Mouse (Mus musculus) lung, postnatal 0 days (tissue): Measurements from ENCODE around the gene Rtn4rl1. TPM values are rescaled to one million over a fixed set of nuclear protein-coding genes. Genes with fewer than 3 reads are reported as not detected.

Experiments used
- ATAC-seq: fragments of 200-750 bp; cut with Nextera tagmentation; 2 replicates; pipeline ENCODE4 v1.8.0; 2017; ENCODE audit warnings: moderate library complexity
- DNase-seq: peaks from one replicate; pipeline ENCODE4 v3.0.0-alpha.2; 2016; ENCODE audit warnings: low spot score
- H3K27ac ChIP-seq: fragments of 300-500 bp; sonication (generic); 2 replicates; pipeline ENCODE4 v1.5.1; 2014; ENCODE audit warnings: antibody characterized with exemption, mild to moderate bottlenecking, low read length, mixed read lengths
- H3K27me3 ChIP-seq: fragments of 300-500 bp; sonication (generic); replicated peaks from 2 replicates; pipeline ENCODE4 v1.6.1; 2014; ENCODE audit warnings: low read length, mixed read lengths; ENCODE audit not compliant: insufficient read depth
- H3K36me3 ChIP-seq: fragments of 300-500 bp; sonication (generic); 2 replicates; pipeline ENCODE4 v1.6.1; 2014; ENCODE audit warnings: low read length, mixed read lengths; ENCODE audit not compliant: insufficient read depth
- H3K4me1 ChIP-seq: fragments of 300-500 bp; sonication (generic); 2 replicates; pipeline ENCODE4 v1.6.1; 2014; ENCODE audit warnings: antibody characterized with exemption, low read depth, low read length, mixed read lengths; ENCODE audit not compliant: insufficient read depth
- H3K4me2 ChIP-seq: fragments of 300-500 bp; sonication (generic); replicated peaks from 2 replicates; pipeline ENCODE4 v1.6.1; 2014; ENCODE audit warnings: low read depth, mild to moderate bottlenecking, low read length, moderate library complexity, mixed read lengths
- H3K4me3 ChIP-seq: fragments of 300-500 bp; sonication (generic); 2 replicates; pipeline ENCODE4 v1.5.1; 2014; ENCODE audit warnings: low read depth, low read length
- H3K9ac ChIP-seq: fragments of 300-500 bp; sonication (generic); replicated peaks from 2 replicates; pipeline ENCODE4 v1.6.1; 2014; ENCODE audit warnings: low read depth, mild to moderate bottlenecking
- H3K9me3 ChIP-seq: fragments of 300-500 bp; sonication (generic); 2 replicates; pipeline ENCODE4 v1.6.1; 2016; ENCODE audit warnings: low read length, mixed read lengths
- CTCF ChIP-seq: IDR thresholded peaks from 2 replicates; pipeline ENCODE4 v1.5.1; 2016; ENCODE audit warnings: antibody characterized with exemption, mild to moderate bottlenecking
- EP300 ChIP-seq: IDR thresholded peaks from 2 replicates; pipeline ENCODE4 v1.6.1; 2016; ENCODE audit warnings: antibody characterized with exemption, mild to moderate bottlenecking, control low read depth
- WGBS: fragments of 180-500 bp; shearing (Covaris S2); extraction: QIAGEN DNeasy Blood & Tissue Kit; methylation state at CpG from one replicate; pipeline ENCODE4 v1.1.7; 2014; 5-methylcytosine and 5-hydroxymethylcytosine counted together
- polyA plus RNA-seq: library from polyadenylated mRNA; unstranded; fragments of >200 nt; fragmentation: Nextera tagmentation; extraction: Ambion mirVana; gene quantifications from 2 replicates; pipeline ENCODE4 v1.2.1, GENCODE M21; 2015

Gene Rtn4rl1
- polyA plus RNA-seq, 1 experiment from 2014 or later = 4.3 TPM

DNA sequence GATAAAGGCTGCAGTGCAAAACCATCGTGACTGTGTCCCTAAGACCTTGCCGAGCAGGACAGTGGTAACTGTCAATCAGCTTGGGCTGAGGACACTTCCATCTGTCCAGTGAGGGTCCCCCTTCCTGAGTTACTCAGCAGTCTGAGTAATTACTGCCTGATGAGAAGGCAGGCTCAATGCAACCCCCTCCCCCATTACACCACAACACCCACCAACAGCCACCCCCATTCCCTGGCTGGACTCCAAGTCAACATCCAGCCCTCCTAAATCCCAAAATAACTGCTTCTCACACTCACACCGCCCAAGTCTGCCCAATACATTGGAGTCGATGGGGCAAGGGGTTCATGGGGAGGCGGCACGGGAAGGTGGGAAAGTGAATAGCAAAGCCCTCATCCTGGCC, 1.7 kb upstream of the Rtn4rl1 start:
- no peak overlapping the region for H3K4me3 ChIP-seq
- TF ChIP-seq EP300 (no peak), CTCF (no peak)
- WGBS = 62% methylated on average over 6 of the region's 6 CpGs
- peaks cover 19% of the 10 kb centered on the region for H3K4me1 ChIP-seq
- no peaks in the 10 kb centered on the region for H3K9me3 ChIP-seq
- peaks cover 35% of the 10 kb centered on the region for H3K27me3 ChIP-seq
- H3K4me2 ChIP-seq = no peak overlapping the region
- ATAC-seq (no peak), DNase-seq (no peak)
- no peak overlapping the region for H3K9ac ChIP-seq
- H3K36me3 ChIP-seq = no peaks in the 10 kb centered on the region
- H3K27ac ChIP-seq = no peak overlapping the region

DNA sequence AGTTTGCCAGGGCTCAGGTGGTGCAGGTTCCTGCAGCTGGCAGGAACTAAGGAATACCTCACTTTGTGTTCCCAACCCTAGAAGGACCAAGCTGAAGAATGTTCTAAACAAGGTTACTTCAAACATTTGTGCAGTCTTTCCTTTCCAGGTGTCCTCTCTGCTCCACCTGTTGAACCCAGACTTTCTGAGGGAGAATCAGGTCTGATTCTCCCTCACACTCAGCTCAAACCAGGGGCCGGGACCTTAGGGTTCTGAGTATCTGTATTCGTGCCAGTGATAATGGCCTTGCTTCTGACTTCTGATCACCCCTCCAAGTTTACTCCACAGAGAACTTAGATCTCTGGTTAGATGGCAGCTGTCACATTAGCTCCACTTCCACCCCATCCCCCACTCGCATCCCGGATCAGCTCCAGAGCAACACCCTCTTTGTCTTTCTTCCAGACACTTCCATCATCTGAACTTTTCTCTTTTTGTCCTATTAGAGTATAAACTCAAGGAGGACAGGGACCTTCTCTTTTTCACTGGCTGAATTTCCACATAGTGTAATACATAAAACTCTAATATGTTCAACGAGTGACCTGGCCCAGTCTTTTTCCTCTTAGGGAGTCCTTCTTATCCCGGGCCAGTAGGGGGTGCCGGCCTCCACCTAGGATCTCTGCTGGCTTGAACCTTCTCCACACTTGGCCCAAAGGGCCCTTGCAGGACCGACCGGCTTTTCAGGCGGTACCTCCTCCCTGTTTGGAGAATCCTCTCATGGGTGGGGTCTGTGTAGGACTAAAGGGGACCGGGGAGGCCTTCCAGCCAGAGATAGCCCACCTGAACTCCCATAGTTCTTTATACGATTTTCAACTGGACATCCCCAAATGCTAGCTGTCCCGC, 1.0 kb upstream of the Rtn4rl1 start:
- H3K9me3 ChIP-seq = no peaks in the 10 kb centered on the region
- DNase-seq (peak; percentile 93), ATAC-seq (peak; percentile 79)
- no peak overlapping the region for H3K9ac ChIP-seq
- no peak overlapping the region for H3K27ac ChIP-seq
- no peak for TF ChIP-seq EP300
- peak; percentile 90 for TF ChIP-seq CTCF
- peaks cover 19% of the 10 kb centered on the region for H3K4me1 ChIP-seq
- peak overlapping the region; percentile 90 for H3K4me2 ChIP-seq
- H3K27me3 ChIP-seq = peaks cover 35% of the 10 kb centered on the region
- WGBS = 24% methylated on average over 13 of the region's 13 CpGs
- peak overlapping the region; percentile 52 for H3K4me3 ChIP-seq
- H3K36me3 ChIP-seq = no peaks in the 10 kb centered on the region

GRCm38 (mm10) chr11:75194121-75194849, 702 bp downstream of the Rtn4rl1 start:
- ATAC-seq = no peak
- no peaks in the 10 kb centered on the region for H3K9me3 ChIP-seq

GRCm38 (mm10) chr11:75194850-75195461, 1.4 kb downstream of the Rtn4rl1 start:
- TF ChIP-seq CTCF (peak; percentile 32; the same call in 1 of the 2 replicates), EP300 (no peak)
- Histone ChIP-seq H3K4me3 (peak overlapping the region; percentile 52), H3K27ac (no peak overlapping the region), H3K36me3 (no peaks in the 10 kb centered on the region), H3K9me3 (no peaks in the 10 kb centered on the region), H3K4me2 (peak overlapping the region; percentile 90), H3K4me1 (peaks cover 15% of the 10 kb centered on the region), H3K27me3 (peaks cover 35% of the 10 kb centered on the region), H3K9ac (no peak overlapping the region)
- WGBS = 3% methylated on average over 38 of the region's 39 CpGs
- DNase-seq (peak; percentile 58), ATAC-seq (no peak)

More at GRCm38 (mm10) chr11:75194121-75194849, 702 bp downstream of the Rtn4rl1 start:
- Histone ChIP-seq H3K27me3 (peaks cover 35% of the 10 kb centered on the region), H3K4me3 (peak overlapping the region; percentile 52), H3K36me3 (no peaks in the 10 kb centered on the region), H3K27ac (no peak overlapping the region), H3K4me2 (peak overlapping the region; percentile 90), H3K4me1 (peaks cover 19% of the 10 kb centered on the region), H3K9ac (no peak overlapping the region)
- WGBS = 4% methylated on average over 38 of the region's 52 CpGs
- DNase-seq = no peak
- no peak for TF ChIP-seq EP300
- no peak for TF ChIP-seq CTCF

DNA sequence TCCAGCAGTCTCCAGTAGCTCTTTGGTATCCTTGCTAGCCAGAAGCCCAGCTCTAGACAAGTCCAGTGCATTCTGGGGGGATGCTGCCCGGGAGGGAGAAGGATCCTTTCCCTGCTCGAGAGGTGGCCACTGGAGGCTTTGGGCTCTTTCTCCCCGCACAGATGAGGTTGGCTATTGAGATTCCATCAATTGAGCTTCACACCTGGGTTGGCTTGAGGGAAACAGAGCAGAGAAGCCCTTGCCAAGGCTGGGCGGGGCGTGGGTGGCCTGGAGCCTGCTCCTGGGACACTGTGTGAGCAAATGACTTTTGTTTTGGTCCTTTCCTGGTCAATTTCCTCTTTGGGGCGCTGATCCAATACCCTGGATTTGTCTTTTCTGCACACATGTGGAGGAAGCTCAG, 2.5 kb downstream of the Rtn4rl1 start:
- Histone ChIP-seq H3K9ac (no peak overlapping the region), H3K4me3 (no peak overlapping the region), H3K4me2 (no peak overlapping the region), H3K27me3 (peaks cover 35% of the 10 kb centered on the region), H3K4me1 (peaks cover 15% of the 10 kb centered on the region), H3K9me3 (no peaks in the 10 kb centered on the region), H3K27ac (no peak overlapping the region), H3K36me3 (no peaks in the 10 kb centered on the region)
- WGBS = 73% methylated on average over 6 of the region's 6 CpGs
- TF ChIP-seq CTCF (no peak), EP300 (no peak)
- DNase-seq (no peak), ATAC-seq (no peak)

DNA sequence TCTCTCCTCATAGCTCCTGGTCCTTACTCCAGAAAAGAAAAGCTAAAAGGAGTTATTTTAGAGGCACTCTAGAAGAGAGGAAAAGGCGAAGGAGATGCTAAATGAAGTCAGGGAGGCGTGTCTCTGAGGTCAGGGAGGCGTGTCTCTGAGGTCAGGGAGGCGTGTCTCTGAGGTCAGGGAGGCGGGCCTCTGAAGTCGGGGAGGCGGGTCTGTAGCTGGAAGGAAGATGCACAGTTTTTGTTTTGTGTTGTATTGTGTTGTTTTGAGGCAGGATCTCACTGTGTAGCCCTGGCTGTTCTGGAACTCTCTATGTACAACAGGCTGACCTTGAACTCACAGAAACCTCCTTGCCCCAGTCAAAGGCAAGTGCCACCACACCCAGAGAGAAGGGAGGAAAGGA, 4.4 kb downstream of the Rtn4rl1 start:
- Histone ChIP-seq H3K4me1 (peaks cover 15% of the 10 kb centered on the region), H3K27ac (no peak overlapping the region), H3K9ac (no peak overlapping the region), H3K4me3 (no peak overlapping the region), H3K27me3 (peaks cover 35% of the 10 kb centered on the region), H3K36me3 (no peaks in the 10 kb centered on the region), H3K9me3 (no peaks in the 10 kb centered on the region), H3K4me2 (no peak overlapping the region)
- ATAC-seq (no peak), DNase-seq (no peak)
- no peak for TF ChIP-seq CTCF
- TF ChIP-seq EP300 = no peak
- 40% methylated on average over 7 of the region's 7 CpGs for WGBS
